Mouse (Mus musculus): ENCODE measurements around the gene Cyp1a1. TPM values are rescaled to one million over a fixed set of nuclear protein-coding genes. Genes with fewer than 3 reads are reported as not detected.
A peak's percentile ranks its signal among the peaks of the same experiment; 100 is the strongest.
"Not testable (repeated sequence)": the region's sequence is repeated elsewhere in the genome, so short reads cannot be mapped to it uniquely, and the experiment has no call there.

Cyp1a1 gene
- polyA plus RNA-seq, 1 experiment, result 21.1 TPM

DNA sequence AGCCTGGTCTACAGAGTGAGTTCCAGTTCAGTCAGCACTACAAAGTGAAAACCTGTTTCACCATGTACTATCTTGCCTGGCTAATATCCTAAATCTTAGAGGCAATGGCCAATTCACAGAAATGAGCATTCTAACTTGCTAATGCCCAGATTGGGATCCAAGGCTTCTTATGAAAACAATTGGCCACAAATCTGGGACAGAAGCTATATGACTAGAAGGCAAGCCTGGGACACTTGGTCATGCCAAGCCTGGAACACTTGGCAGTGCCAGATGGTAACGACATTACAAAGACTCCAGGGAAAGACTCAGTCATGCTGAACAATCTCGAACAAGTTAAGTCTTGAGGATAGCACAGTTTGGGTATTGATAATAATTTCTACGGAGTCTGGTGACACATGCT is 18.8 kb downstream of the Cyp1a1 start:
- DNase-seq (ENCODE audit: low spot score), result no peak

- peak; percentile 78 for DNase-seq (ENCODE audit: low spot score)
These were observed 20.5 kb downstream of the Cyp1a1 start, which contains the start of gene Edc3 for GRCm38 (mm10) chr9:57708068-57708719. Gene Edc3, plus strand, starts transcription at chr9:57708540.

- no peak for DNase-seq (ENCODE audit: low spot score)
These were observed 21.1 kb downstream of the Cyp1a1 start for GRCm38 (mm10) chr9:57708720-57709274.

- DNase-seq (ENCODE audit: low spot score), result not testable (repeated sequence)
These were observed 22.5 kb downstream of the Cyp1a1 start for GRCm38 (mm10) chr9:57710214-57710613.

DNA sequence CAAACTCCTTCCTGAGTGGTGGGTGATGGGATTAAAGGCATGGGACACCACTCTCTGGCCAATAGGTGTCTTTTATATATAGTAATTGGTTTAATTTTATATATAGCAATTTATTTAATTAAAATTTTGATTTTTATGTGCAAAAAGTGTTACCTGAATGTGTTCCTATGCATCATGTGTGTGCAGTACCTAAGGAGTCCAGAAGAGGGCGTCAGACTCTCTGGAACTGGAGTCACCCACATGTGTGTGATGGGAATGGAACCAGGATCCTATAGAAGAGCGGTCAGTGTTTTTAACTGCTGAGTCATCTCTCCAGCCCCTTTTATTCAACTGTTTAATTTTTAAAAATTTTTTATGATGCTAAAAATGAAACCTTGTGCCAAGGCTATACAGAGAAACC is 24.5 kb downstream of the Cyp1a1 start:
- DNase-seq (ENCODE audit: low spot score), result no peak

GRCm38 (mm10) chr9:57718408-57718807 is 30.7 kb downstream of the Cyp1a1 start:
- no peak for DNase-seq (ENCODE audit: low spot score)

- no peak for DNase-seq (ENCODE audit: low spot score)
These were observed 33.0 kb downstream of the Cyp1a1 start for GRCm38 (mm10) chr9:57720736-57721135.

DNA sequence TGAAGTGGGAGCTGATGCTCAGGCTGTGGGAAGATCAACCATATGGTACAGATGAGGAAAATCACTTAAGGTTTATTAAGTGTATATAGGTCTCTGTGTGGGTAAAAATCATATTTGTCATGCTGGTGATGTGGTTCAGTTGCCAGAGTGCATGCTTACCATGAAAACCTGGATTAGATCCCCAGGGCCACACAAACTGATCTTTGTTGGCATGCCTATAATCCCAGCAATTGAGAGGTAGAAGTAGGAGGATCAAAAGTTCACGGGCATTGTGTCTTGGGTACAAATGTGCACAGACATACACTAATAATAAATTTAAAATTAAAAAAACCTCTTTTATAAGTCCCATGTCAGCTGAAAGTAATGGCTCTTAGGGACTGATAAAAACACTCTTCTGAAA is 34.6 kb downstream of the Cyp1a1 start:
- DNase-seq (ENCODE audit: low spot score), result no peak

GRCm38 (mm10) chr9:57723315-57723715 is 35.6 kb downstream of the Cyp1a1 start:
- no peak for DNase-seq (ENCODE audit: low spot score)

GRCm38 (mm10) chr9:57723796-57724195 is 36.1 kb downstream of the Cyp1a1 start:
- DNase-seq (ENCODE audit: low spot score), result no peak

- DNase-seq (ENCODE audit: low spot score), result no peak
These were observed 37.0 kb downstream of the Cyp1a1 start for GRCm38 (mm10) chr9:57724701-57725100.

DNA sequence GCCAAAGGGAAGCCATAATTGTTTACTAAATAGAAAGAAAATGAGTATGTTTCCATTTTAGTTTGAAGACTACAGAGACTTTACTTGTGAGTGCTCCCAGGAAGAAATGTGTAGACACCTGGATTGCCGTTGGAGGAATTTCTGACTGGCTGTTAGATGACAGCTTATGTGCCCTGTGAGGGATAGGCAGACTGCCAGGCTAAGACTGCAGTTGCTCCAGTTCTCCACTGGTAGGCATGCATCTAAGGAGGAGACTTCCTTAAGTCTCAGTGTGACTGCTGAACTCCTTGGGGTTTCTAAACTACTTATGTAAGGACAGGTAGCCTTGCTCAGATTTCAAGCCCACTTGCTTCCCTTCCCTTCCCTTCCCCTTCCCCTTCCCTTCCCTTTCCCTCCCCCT is 40.6 kb downstream of the Cyp1a1 start:
- no peak for DNase-seq (ENCODE audit: low spot score)

DNA sequence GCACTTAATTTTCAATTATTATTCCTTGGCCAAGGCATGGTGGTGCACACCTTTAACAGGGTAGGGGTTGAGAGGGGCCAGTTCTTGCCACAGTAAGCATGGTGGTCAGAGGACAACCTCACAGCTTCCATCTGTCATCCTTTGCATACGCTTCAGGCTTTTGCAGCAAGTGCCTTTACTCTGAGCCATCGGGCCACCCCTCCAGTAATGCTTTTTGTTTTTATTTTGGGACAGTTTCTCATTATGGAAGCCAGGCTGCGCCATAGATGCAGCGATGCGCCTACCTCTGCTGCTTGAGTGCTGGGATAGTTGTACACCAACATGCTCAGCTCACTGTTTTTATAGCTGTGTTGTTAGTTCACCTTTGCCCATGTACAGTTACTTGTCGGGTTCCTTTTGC is 45.9 kb downstream of the Cyp1a1 start:
- DNase-seq (ENCODE audit: low spot score), result no peak

DNA sequence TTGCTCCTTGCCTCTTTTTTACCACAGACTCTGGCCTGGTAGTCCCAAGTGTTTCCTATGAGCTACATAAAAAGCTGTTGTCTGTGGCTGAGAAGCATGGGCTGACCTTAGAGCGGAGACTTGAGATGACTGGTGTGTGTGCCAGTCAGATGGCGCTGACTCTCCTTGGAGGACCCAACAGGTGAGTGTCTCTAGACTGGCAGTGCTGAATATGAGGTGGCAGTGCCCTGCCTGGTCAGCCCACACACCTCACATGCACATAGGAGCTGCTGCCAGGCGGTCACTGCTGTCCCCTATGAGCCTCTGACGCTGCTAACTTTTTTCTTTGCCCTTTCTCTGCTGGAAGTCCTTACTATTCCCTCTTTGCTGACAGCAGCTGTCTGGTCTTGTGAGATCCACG is 52.1 kb downstream of the Cyp1a1 start:
- DNase-seq (ENCODE audit: low spot score), result no peak

DNA sequence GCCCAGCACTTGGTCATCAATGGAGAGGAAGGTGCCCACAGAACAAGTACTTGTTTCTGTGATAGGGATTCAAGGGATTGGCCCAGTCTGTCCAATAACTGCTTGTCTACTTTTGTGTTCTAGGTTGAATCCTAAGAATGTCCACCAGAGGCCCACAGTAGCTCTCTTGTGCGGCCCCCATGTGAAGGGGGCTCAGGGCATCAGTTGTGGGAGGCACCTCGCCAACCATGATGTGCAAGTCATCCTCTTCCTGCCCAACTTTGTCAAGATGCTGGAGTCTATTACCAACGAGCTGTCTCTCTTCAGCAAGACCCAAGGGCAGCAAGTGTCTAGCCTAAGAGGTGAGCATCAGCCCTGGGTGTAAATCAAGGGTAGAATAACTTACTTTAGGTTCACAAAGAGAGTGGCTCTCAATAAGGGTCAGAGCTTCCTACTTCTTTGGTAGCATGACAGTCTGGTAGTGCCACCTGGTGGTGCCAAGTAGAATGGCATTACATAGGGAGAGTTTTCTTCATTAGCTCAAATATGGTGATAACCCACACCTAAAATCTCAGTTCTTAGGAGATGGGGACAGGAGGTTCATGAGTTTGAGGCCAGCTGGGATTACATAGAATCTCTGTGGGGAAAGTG is 56.8 kb downstream of the Cyp1a1 start:
- DNase-seq (ENCODE audit: low spot score), result no peak

- no peak for DNase-seq (ENCODE audit: low spot score)
These were observed 59.3 kb downstream of the Cyp1a1 start for GRCm38 (mm10) chr9:57747067-57747466.

DNA sequence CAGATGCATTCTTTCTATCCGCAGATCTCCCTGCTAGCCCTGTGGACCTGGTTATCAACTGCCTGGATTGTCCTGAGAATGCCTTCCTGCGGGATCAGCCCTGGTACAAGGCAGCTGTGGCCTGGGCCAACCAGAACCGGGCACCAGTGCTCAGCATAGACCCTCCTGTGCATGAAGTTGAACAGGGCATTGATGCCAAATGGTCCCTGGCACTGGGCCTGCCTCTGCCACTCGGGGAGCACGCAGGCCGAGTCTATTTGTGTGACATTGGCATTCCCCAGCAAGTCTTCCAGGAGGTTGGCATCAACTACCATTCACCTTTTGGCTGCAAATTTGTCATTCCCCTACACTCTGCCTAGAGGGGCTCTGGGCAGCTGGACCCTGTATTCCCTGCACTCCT is 60.4 kb downstream of the Cyp1a1 start:
- DNase-seq (ENCODE audit: low spot score), result no peak

- no peak for DNase-seq (ENCODE audit: low spot score)
These were observed 61.1 kb downstream of the Cyp1a1 start for GRCm38 (mm10) chr9:57748831-57749230.

DNA sequence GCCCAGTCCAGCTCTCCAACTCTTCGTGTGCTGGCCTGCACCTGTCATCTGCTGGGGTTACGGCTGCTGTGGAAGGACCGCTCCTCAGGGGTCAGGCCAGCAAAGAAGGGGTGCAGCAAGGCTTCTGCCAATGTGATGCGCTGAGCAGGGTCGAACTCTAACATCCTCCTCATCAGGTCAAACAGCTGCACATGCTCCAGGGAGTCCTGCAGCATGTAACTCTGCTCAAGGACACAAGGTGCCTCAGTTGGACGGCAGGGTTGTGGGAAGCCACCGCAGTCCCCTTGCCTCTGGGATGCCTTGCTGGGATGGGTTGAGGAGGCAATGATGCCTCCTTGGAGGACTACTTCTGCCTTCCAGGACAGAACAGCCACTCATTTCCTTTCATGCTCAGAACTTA is 63.2 kb downstream of the Cyp1a1 start:
- no peak for DNase-seq (ENCODE audit: low spot score)

Data from urinary bladder, adult 2 months (tissue).